Comparison of ENCODE assay signal across 18 mouse cellular contexts in genomic region chr13:113499079-113499710, GRCm38 (mm10).
DNase-seq lines count a peak whose midpoint lies in the region; ATAC-seq and TF ChIP-seq lines count a peak whose summit lies in the region.
"Had no signal": no experiment of that assay in that cellular context is flagged by ENCODE, and none has a peak within 500 bp of the region (broad histone marks: within the 10 kb centered on the region; RNA-seq: fewer than 3 reads in every experiment).

No protein-coding gene starts in this region.

- no peak for ATAC-seq in kidney, postnatal 0 days (replicated peaks; ENCODE audit: low FRiP score, low read depth)
- ATAC-seq in midbrain, embryonic 11.5 days (ENCODE audit: low FRiP score): no peak
- ATAC-seq: CD4-positive, CD25-positive, alpha-beta regulatory T cell, adult 4 months; midbrain, embryonic 13.5 days had no signal

- no peaks in the 10 kb centered on the region; the same call in 1 of the 2 replicates for H3K4me1 ChIP-seq in kidney, postnatal 0 days (replicated peaks; ENCODE audit: insufficient read depth, low read length)
- no peaks in the 10 kb centered on the region for H3K4me1 ChIP-seq in midbrain, embryonic 11.5 days (ENCODE audit: control insufficient read depth, insufficient read depth, low read length)
- H3K4me1 ChIP-seq: hindbrain, embryonic 13.5 days; midbrain, embryonic 13.5 days; stomach, embryonic 15.5 days had no signal

- WGBS in kidney, postnatal 0 days: 64% methylated on average over 6 of the region's 6 CpGs
- 93% methylated on average over 6 of the region's 6 CpGs for WGBS in midbrain, embryonic 11.5 days

- intact Hi-C loops in heart, postnatal 10 days (cut with DNase I): no loop called here

- no peaks in the 10 kb centered on the region for H3K27me3 ChIP-seq in kidney, postnatal 0 days (ENCODE audit: insufficient read depth, low read length)
- H3K27me3 ChIP-seq in midbrain, embryonic 11.5 days (ENCODE audit: control insufficient read depth, insufficient read depth, low read length): no peaks in the 10 kb centered on the region
- H3K27me3 ChIP-seq: heart, embryonic 13.5 days; hindbrain, embryonic 13.5 days; midbrain, embryonic 13.5 days; stomach, embryonic 15.5 days had no signal

- no peak overlapping the region for H3K4me3 ChIP-seq in kidney, postnatal 0 days (replicated peaks; ENCODE audit: low read depth, low read length)
- H3K4me3 ChIP-seq in midbrain, embryonic 11.5 days (ENCODE audit: low read depth, low read length): no peak overlapping the region
- H3K4me3 ChIP-seq: erythroblast, embryonic 14.5 days; heart, embryonic 13.5 days; hindbrain, embryonic 13.5 days; midbrain, embryonic 13.5 days; stomach, embryonic 15.5 days had no signal

- H3K4me2 ChIP-seq in kidney, postnatal 0 days (ENCODE audit: low read length): no peak overlapping the region
- H3K4me2 ChIP-seq in midbrain, embryonic 11.5 days: no peak overlapping the region
- H3K4me2 ChIP-seq: heart, embryonic 13.5 days; hindbrain, embryonic 13.5 days; midbrain, embryonic 13.5 days; stomach, embryonic 15.5 days had no signal

- H3K36me3 ChIP-seq in kidney, postnatal 0 days (ENCODE audit: insufficient read depth, low read length): no peaks in the 10 kb centered on the region
- no peaks in the 10 kb centered on the region for H3K36me3 ChIP-seq in midbrain, embryonic 11.5 days (ENCODE audit: control insufficient read depth, insufficient read depth, low read length)
- H3K36me3 ChIP-seq: heart, embryonic 13.5 days; hindbrain, embryonic 13.5 days; midbrain, embryonic 13.5 days; stomach, embryonic 15.5 days had no signal

- H3K27ac ChIP-seq in kidney, postnatal 0 days: peak overlapping the region; percentile 54
- no peak overlapping the region for H3K27ac ChIP-seq in midbrain, embryonic 11.5 days (ENCODE audit: low read depth, low read length)
- H3K27ac ChIP-seq: heart, embryonic 13.5 days; hindbrain, embryonic 13.5 days; midbrain, embryonic 13.5 days; stomach, embryonic 15.5 days had no signal

- TF ChIP-seq CTCF in kidney, postnatal 0 days (IDR thresholded peaks at IDR 0.05; ENCODE audit: low read depth): no peak

- no peaks in the 10 kb centered on the region for H3K9me3 ChIP-seq in kidney, postnatal 0 days (replicated peaks; ENCODE audit: low read length)
- no peaks in the 10 kb centered on the region for H3K9me3 ChIP-seq in midbrain, embryonic 11.5 days (ENCODE audit: control insufficient read depth, low read length)
- H3K9me3 ChIP-seq: heart, embryonic 13.5 days; hindbrain, embryonic 13.5 days; midbrain, embryonic 13.5 days; stomach, embryonic 15.5 days had no signal

- DNase-seq in kidney, postnatal 0 days (ENCODE audit: low spot score): peak; percentile 62
- no peak for DNase-seq in kidney, adult 11 months
- peak; percentile 65 for DNase-seq in Muller cell, postnatal 12 days (ENCODE audit: inconsistent ontology term)
- DNase-seq in adipocyte (ENCODE audit: low spot score): peak; percentile 29
- peak; percentile 58 to 65 for DNase-seq in heart, postnatal 10 days
- no peak for DNase-seq in c-Kit-positive CD71-positive TER-119-positive erythroid progenitor cells, embryonic 14.5 days (ENCODE audit: low spot score)
- no peak for DNase-seq in midbrain, embryonic 11.5 days (ENCODE audit: low spot score, missing footprints)
- DNase-seq in neural tube, embryonic 10.5 days (ENCODE audit: extremely low spot score, low spot score): no peak
- DNase-seq: cerebellum, adult 9-10 months; embryo, embryonic 11 days; liver; thymus, postnatal 36 days had no signal

- H3K9ac ChIP-seq in kidney, postnatal 0 days (ENCODE audit: low read depth, low read length): no peak overlapping the region
- H3K9ac ChIP-seq in midbrain, embryonic 11.5 days (ENCODE audit: low read length): no peak overlapping the region
- H3K9ac ChIP-seq: heart, embryonic 13.5 days; hindbrain, embryonic 13.5 days; midbrain, embryonic 13.5 days; stomach, embryonic 15.5 days had no signal

Comparison
In these comparisons a context has a peak if more than half of its experiments do, and no peak if none do; other contexts are left out.
1. DNase-seq: peak in kidney, postnatal 0 days (single experiment), Muller cell, postnatal 12 days (single experiment), adipocyte (single experiment) and heart, postnatal 10 days (2 of 2); none in kidney, adult 11 months (single experiment), c-Kit-positive CD71-positive TER-119-positive erythroid progenitor cells, embryonic 14.5 days (single experiment), midbrain, embryonic 11.5 days (single experiment) and neural tube, embryonic 10.5 days (single experiment).